Mouse (Mus musculus): ENCODE measurements around the gene Apbb1.

The Apbb1 gene

GRCm38 (mm10) chr7:105569512-105570496 is 11.6 kb downstream of the Apbb1 start:
- no peak for DNase-seq

- DNase-seq: peak; percentile 93
These were observed 12.4 kb downstream of the Apbb1 start for GRCm38 (mm10) chr7:105568988-105569471.

GRCm38 (mm10) chr7:105568583-105568982 is 12.9 kb downstream of the Apbb1 start:
- DNase-seq: peak; percentile 87

- no peak for DNase-seq
These were observed 16.2 kb downstream of the Apbb1 start for GRCm38 (mm10) chr7:105565071-105565836.

- no peak for DNase-seq
These were observed 18.1 kb downstream of the Apbb1 start for GRCm38 (mm10) chr7:105563367-105563766.

GRCm38 (mm10) chr7:105562317-105562716 is 19.1 kb downstream of the Apbb1 start:
- no peak for DNase-seq

- peak; percentile 85 for DNase-seq
These were observed 22.4 kb downstream of the Apbb1 start for GRCm38 (mm10) chr7:105559016-105559415.

GRCm38 (mm10) chr7:105557671-105558070 is 23.8 kb downstream of the Apbb1 start:
- DNase-seq: no peak

- no peak for DNase-seq
These were observed 25.0 kb downstream of the Apbb1 start for GRCm38 (mm10) chr7:105556406-105556805.

- DNase-seq: no peak
These were observed 25.9 kb downstream of the Apbb1 start for GRCm38 (mm10) chr7:105555571-105555970.

GRCm38 (mm10) chr7:105554212-105554942 is 27.1 kb downstream of the Apbb1 start, which contains the start of gene Smpd1:
Smpd1 (plus strand) TSS chr7:105554360.
- DNase-seq: peak; percentile 95

GRCm38 (mm10) chr7:105553456-105554211 is 27.8 kb downstream of the Apbb1 start:
- DNase-seq: no peak

GRCm38 (mm10) chr7:105549035-105549434 is 32.4 kb downstream of the Apbb1 start:
- DNase-seq: peak; percentile 58

GRCm38 (mm10) chr7:105547970-105548369 is 33.5 kb downstream of the Apbb1 start:
- DNase-seq: no peak

GRCm38 (mm10) chr7:105545986-105546385 is 35.5 kb downstream of the Apbb1 start:
- DNase-seq: no peak

GRCm38 (mm10) chr7:105534162-105534561 is 47.3 kb downstream of the Apbb1 start:
- no peak for DNase-seq

- DNase-seq: no peak
These were observed 53.4 kb downstream of the Apbb1 start for GRCm38 (mm10) chr7:105528094-105528493.

GRCm38 (mm10) chr7:105527306-105527937 is 54.0 kb downstream of the Apbb1 start:
- peak; percentile 32 for DNase-seq

GRCm38 (mm10) chr7:105524222-105524621 is 57.2 kb downstream of the Apbb1 start:
- DNase-seq: no peak

GRCm38 (mm10) chr7:105520201-105520600 is 61.3 kb downstream of the Apbb1 start:
- no peak for DNase-seq

- peak; percentile 40 for DNase-seq
These were observed 61.7 kb downstream of the Apbb1 start for GRCm38 (mm10) chr7:105519771-105520170.
